9 mouse cellular contexts compared by ENCODE assay signal in the genomic region with DNA sequence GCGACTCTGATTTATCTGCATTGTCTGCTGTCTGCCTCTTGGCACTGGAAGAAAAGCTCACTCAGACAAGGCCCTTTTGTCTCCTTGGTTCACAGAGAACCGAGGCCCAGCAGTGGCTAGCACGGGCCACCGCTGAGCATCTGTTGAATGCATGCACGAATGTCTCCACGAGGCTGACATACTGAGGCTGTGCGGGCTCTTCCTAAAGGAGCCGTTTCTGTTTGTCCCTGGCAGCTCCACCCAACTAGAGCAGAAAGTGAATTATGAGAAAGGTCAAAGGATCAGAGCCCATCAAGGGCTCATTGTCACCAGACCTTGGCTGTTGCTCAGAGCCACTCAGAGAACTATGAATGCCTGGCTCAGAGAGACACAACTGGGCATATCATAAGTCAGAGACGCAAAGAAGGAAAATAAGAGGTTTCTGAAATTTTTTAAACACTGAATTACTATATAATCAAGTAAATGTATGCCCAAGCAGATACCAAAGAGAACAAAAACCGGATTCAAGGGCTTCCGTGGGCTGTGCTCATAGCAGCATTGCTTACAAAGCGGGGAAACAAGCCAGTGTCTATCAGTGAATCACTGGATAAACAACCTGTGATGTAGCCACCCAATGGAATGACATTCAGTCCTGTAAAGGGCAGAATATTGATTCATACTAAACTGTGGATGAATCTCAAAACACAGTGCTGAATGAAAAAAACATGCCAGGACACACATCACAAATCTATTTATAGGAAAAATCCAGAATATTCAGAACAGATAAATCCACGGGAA. TPM values are rescaled to one million over a fixed set of nuclear protein-coding genes. Genes with fewer than 3 reads are reported as not detected.
DNase-seq lines count a peak whose midpoint lies in the region; ATAC-seq and TF ChIP-seq lines count a peak whose summit lies in the region.
"Had no signal": no experiment of that assay in that cellular context is flagged by ENCODE, and none has a peak within 500 bp of the region (broad histone marks: within the 10 kb centered on the region; RNA-seq: fewer than 3 reads in every experiment).

No protein-coding gene starts in this region.

- DNase-seq in kidney, postnatal 0 days (ENCODE audit: low spot score), result peak; percentile 43
- DNase-seq in kidney, adult 18-20 months, result no peak
- DNase-seq in embryo, embryonic 9.5 days (ENCODE audit: extremely low spot score), result peak; percentile 59
- peak in 1 of 2 experiments; percentile 19 for DNase-seq in left cerebral cortex, adult 2 months (ENCODE audit: extremely low spot score in 1 of 2, low spot score in 2 of 2)
- DNase-seq in retina, postnatal 1 day, result peak; percentile 89
- DNase-seq in kidney, adult 9 months, result no peak
- no peak for DNase-seq in cerebellum, adult 9-11 months

- H3K4me2 ChIP-seq in kidney, postnatal 0 days (ENCODE audit: low read length), result no peak overlapping the region
- H3K4me2 ChIP-seq: limb, embryonic 13.5 days had no signal

- no peaks in the 10 kb centered on the region for H3K9me3 ChIP-seq in kidney, postnatal 0 days (replicated peaks; ENCODE audit: low read length)
- H3K9me3 ChIP-seq: limb, embryonic 13.5 days had no signal

- H3K9ac ChIP-seq in kidney, postnatal 0 days (ENCODE audit: low read depth, low read length), result peak overlapping the region; percentile 13; the same call in 1 of the 2 replicates
- H3K9ac ChIP-seq: limb, embryonic 13.5 days had no signal

- intact Hi-C loops in left cerebral cortex, adult 2 months (cut with DNase I), result no loop called here

- no peak overlapping the region for H3K27ac ChIP-seq in kidney, postnatal 0 days
- peak overlapping the region; percentile 52 for H3K27ac ChIP-seq in left cerebral cortex, adult 2 months
- H3K27ac ChIP-seq: limb, embryonic 13.5 days had no signal

- no peaks in the 10 kb centered on the region for H3K27me3 ChIP-seq in kidney, postnatal 0 days (ENCODE audit: insufficient read depth, low read length)
- H3K27me3 ChIP-seq: limb, embryonic 13.5 days had no signal

- no peak for TF ChIP-seq CTCF in kidney, postnatal 0 days (IDR thresholded peaks at IDR 0.05; ENCODE audit: low read depth)
- TF ChIP-seq CTCF in left cerebral cortex, adult 2 months (IDR thresholded peaks at IDR 0.05), result no peak

- peaks cover 4% of the 10 kb centered on the region; the same call in 1 of the 2 replicates for H3K4me1 ChIP-seq in kidney, postnatal 0 days (replicated peaks; ENCODE audit: insufficient read depth, low read length)
- H3K4me1 ChIP-seq: limb, embryonic 13.5 days had no signal

- WGBS in kidney, postnatal 0 days, result 32% methylated on average over 13 of the region's 13 CpGs

- ATAC-seq in kidney, postnatal 0 days (replicated peaks; ENCODE audit: low FRiP score, low read depth), result no peak
- no peak for ATAC-seq in cerebellum, adult (ENCODE audit: insufficient number of reproducible peaks, low FRiP score, low TSS enrichment)

- H3K36me3 ChIP-seq in kidney, postnatal 0 days (ENCODE audit: insufficient read depth, low read length), result no peaks in the 10 kb centered on the region
- H3K36me3 ChIP-seq: limb, embryonic 13.5 days had no signal

- H3K4me3 ChIP-seq in kidney, postnatal 0 days (replicated peaks; ENCODE audit: low read depth, low read length), result no peak overlapping the region
- no peak overlapping the region for H3K4me3 ChIP-seq in left cerebral cortex, adult 2 months
- H3K4me3 ChIP-seq: limb, embryonic 13.5 days had no signal

RNA-seq across cellular contexts. Expression of a gene that starts 13.7 kb away (rescaled TPM):
- 33.7 and 39.6 TPM in 2 replicates for polyA plus RNA-seq in kidney, postnatal 0 days (2015; fragmentation: Nextera tagmentation; extraction: Ambion mirVana)
- total RNA-seq in left cerebral cortex, adult 2 months (2021), result 10 to 100 TPM; 19.3 to 20.1 TPM

RNA-seq across cellular contexts. Expression of a gene that starts 49.9 kb away (rescaled TPM):
- 1.4 and 2.3 TPM in 2 replicates for polyA plus RNA-seq in kidney, postnatal 0 days (2015; fragmentation: Nextera tagmentation; extraction: Ambion mirVana)
- 1 to 10 TPM; 6.2 to 7.7 TPM for total RNA-seq in left cerebral cortex, adult 2 months (2021)

Comparison
In these comparisons a context has a peak if more than half of its experiments do, and no peak if none do; other contexts are left out.
1. DNase-seq: peak in kidney, postnatal 0 days (single experiment), embryo, embryonic 9.5 days (single experiment) and retina, postnatal 1 day (single experiment); none in kidney, adult 18-20 months (single experiment), kidney, adult 9 months (single experiment) and cerebellum, adult 9-11 months (single experiment).